In genomic region chr4:118015636-118016035, GRCm38 (mm10) we compare ENCODE assay signal across 9 mouse cellular contexts.
DNase-seq lines count a peak whose midpoint lies in the region; ATAC-seq lines count a peak whose summit lies in the region.
"Had no signal": no experiment of that assay in that cellular context is flagged by ENCODE, and none has a peak within 500 bp of the region (broad histone marks: within the 10 kb centered on the region; RNA-seq: fewer than 3 reads in every experiment).

No protein-coding gene starts in this region.

- DNase-seq in forebrain, embryonic 11.5 days (ENCODE audit: low spot score): no peak
- peak; percentile 24 for DNase-seq in neural tube, embryonic 11.5 days (ENCODE audit: low spot score)
- DNase-seq in gastrocnemius, postnatal 14 days: peak; percentile 39
- no peak for DNase-seq in frontal cortex, postnatal 36 days (ENCODE audit: low spot score in 2 of 2)
- no peak for DNase-seq in left cerebral cortex, adult 18-20 months (ENCODE audit: low spot score in 2 of 2)

- 76% methylated on average over 6 of the region's 6 CpGs for WGBS in forebrain, embryonic 12.5 days
- WGBS in forebrain, embryonic 11.5 days: 57% methylated on average over 6 of the region's 6 CpGs
- WGBS in neural tube, embryonic 11.5 days: 40% methylated on average over 6 of the region's 6 CpGs
- 41% methylated on average over 6 of the region's 6 CpGs for WGBS in neural tube, embryonic 15.5 days
- 58% methylated on average over 6 of the region's 6 CpGs for WGBS in forebrain, embryonic 13.5 days

- 0 out of 2 replicates have a peak, but pooled peaks cover 6% of the 10 kb centered on the region for H3K36me3 ChIP-seq in forebrain, embryonic 12.5 days (replicated peaks)
- no peaks in the 10 kb centered on the region; the same call in 1 of the 2 replicates for H3K36me3 ChIP-seq in forebrain, embryonic 11.5 days (ENCODE audit: control insufficient read depth, insufficient read depth, low read length)
- no peaks in the 10 kb centered on the region; the same call in 1 of the 2 replicates for H3K36me3 ChIP-seq in neural tube, embryonic 11.5 days (ENCODE audit: control insufficient read depth, insufficient read depth, low read length)
- H3K36me3 ChIP-seq in neural tube, embryonic 15.5 days: 0 out of 2 replicates have a peak, but pooled peaks cover 5% of the 10 kb centered on the region
- no peaks in the 10 kb centered on the region for H3K36me3 ChIP-seq in forebrain, embryonic 13.5 days (ENCODE audit: poor library complexity, severe bottlenecking)

- H3K27me3 ChIP-seq in forebrain, embryonic 12.5 days: no peaks in the 10 kb centered on the region
- H3K27me3 ChIP-seq in forebrain, embryonic 11.5 days (ENCODE audit: control insufficient read depth, insufficient read depth, low read length): no peaks in the 10 kb centered on the region
- no peaks in the 10 kb centered on the region for H3K27me3 ChIP-seq in neural tube, embryonic 11.5 days (ENCODE audit: control insufficient read depth, insufficient read depth, low read length)
- no peaks in the 10 kb centered on the region for H3K27me3 ChIP-seq in neural tube, embryonic 15.5 days (replicated peaks)
- no peaks in the 10 kb centered on the region for H3K27me3 ChIP-seq in forebrain, embryonic 13.5 days
- H3K27me3 ChIP-seq: limb, embryonic 12.5 days had no signal

- intact Hi-C loops in gastrocnemius, postnatal 14 days (cut with DNase I; ENCODE audit: low total_unique reads): no loop called here

- peaks cover 37% of the 10 kb centered on the region for H3K4me1 ChIP-seq in forebrain, embryonic 12.5 days
- H3K4me1 ChIP-seq in forebrain, embryonic 11.5 days (replicated peaks; ENCODE audit: control insufficient read depth, insufficient read depth, low read length): peaks cover 5% of the 10 kb centered on the region; the same call in 1 of the 2 replicates
- peaks cover 29% of the 10 kb centered on the region for H3K4me1 ChIP-seq in neural tube, embryonic 11.5 days (ENCODE audit: control insufficient read depth, insufficient read depth, low read length)
- H3K4me1 ChIP-seq in neural tube, embryonic 15.5 days: peaks cover 22% of the 10 kb centered on the region
- peaks cover 33% of the 10 kb centered on the region for H3K4me1 ChIP-seq in forebrain, embryonic 13.5 days

- no peak overlapping the region for H3K4me2 ChIP-seq in forebrain, embryonic 12.5 days
- H3K4me2 ChIP-seq in forebrain, embryonic 11.5 days (ENCODE audit: low read depth, low read length, severe bottlenecking): no peak overlapping the region
- no peak overlapping the region for H3K4me2 ChIP-seq in neural tube, embryonic 11.5 days (ENCODE audit: low read depth)
- H3K4me2 ChIP-seq in neural tube, embryonic 15.5 days: no peak overlapping the region
- H3K4me2 ChIP-seq in forebrain, embryonic 13.5 days: no peak overlapping the region
- H3K4me2 ChIP-seq: limb, embryonic 12.5 days had no signal

- H3K9ac ChIP-seq in forebrain, embryonic 12.5 days: no peak overlapping the region
- H3K9ac ChIP-seq in forebrain, embryonic 11.5 days (ENCODE audit: low read length): no peak overlapping the region
- H3K9ac ChIP-seq in neural tube, embryonic 11.5 days (ENCODE audit: low read length): no peak overlapping the region
- no peak overlapping the region for H3K9ac ChIP-seq in neural tube, embryonic 15.5 days (replicated peaks)
- no peak overlapping the region for H3K9ac ChIP-seq in forebrain, embryonic 13.5 days
- H3K9ac ChIP-seq: limb, embryonic 12.5 days had no signal

- H3K4me3 ChIP-seq in forebrain, embryonic 12.5 days (replicated peaks): no peak overlapping the region
- no peak overlapping the region for H3K4me3 ChIP-seq in forebrain, embryonic 11.5 days (ENCODE audit: low read depth, low read length)
- H3K4me3 ChIP-seq in neural tube, embryonic 11.5 days (ENCODE audit: low read depth, low read length): no peak overlapping the region
- H3K4me3 ChIP-seq in neural tube, embryonic 15.5 days (replicated peaks): no peak overlapping the region
- H3K4me3 ChIP-seq in forebrain, embryonic 13.5 days: no peak overlapping the region
- H3K4me3 ChIP-seq: limb, embryonic 12.5 days had no signal

- H3K27ac ChIP-seq in forebrain, embryonic 12.5 days: 0 out of 2 replicates have a peak overlapping the region, but pooled peaks have one; percentile 21
- no peak overlapping the region for H3K27ac ChIP-seq in forebrain, embryonic 11.5 days (ENCODE audit: low read depth, low read length)
- H3K27ac ChIP-seq in neural tube, embryonic 11.5 days (ENCODE audit: low read depth, low read length): no peak overlapping the region
- H3K27ac ChIP-seq in neural tube, embryonic 15.5 days (replicated peaks): no peak overlapping the region
- no peak overlapping the region for H3K27ac ChIP-seq in forebrain, embryonic 13.5 days
- H3K27ac ChIP-seq: limb, embryonic 12.5 days had no signal

- ATAC-seq in forebrain, embryonic 12.5 days (ENCODE audit: low FRiP score): no peak
- no peak for ATAC-seq in forebrain, embryonic 11.5 days (replicated peaks; ENCODE audit: low FRiP score)
- ATAC-seq in neural tube, embryonic 11.5 days (ENCODE audit: insufficient read depth, low FRiP score, low TSS enrichment): no peak
- ATAC-seq in neural tube, embryonic 15.5 days (ENCODE audit: low FRiP score): no peak
- no peak for ATAC-seq in forebrain, embryonic 13.5 days

- H3K9me3 ChIP-seq in forebrain, embryonic 12.5 days: no peaks in the 10 kb centered on the region
- no peaks in the 10 kb centered on the region for H3K9me3 ChIP-seq in forebrain, embryonic 11.5 days (ENCODE audit: control insufficient read depth, low read length)
- no peaks in the 10 kb centered on the region for H3K9me3 ChIP-seq in neural tube, embryonic 11.5 days (ENCODE audit: control insufficient read depth, low read length)
- H3K9me3 ChIP-seq in neural tube, embryonic 15.5 days (replicated peaks): no peaks in the 10 kb centered on the region
- no peaks in the 10 kb centered on the region for H3K9me3 ChIP-seq in forebrain, embryonic 13.5 days (replicated peaks)
- H3K9me3 ChIP-seq: limb, embryonic 12.5 days had no signal

Comparison
In these comparisons a context has a peak if more than half of its experiments do, and no peak if none do; other contexts are left out.
1. DNase-seq: peak in neural tube, embryonic 11.5 days (single experiment) and gastrocnemius, postnatal 14 days (single experiment); none in forebrain, embryonic 11.5 days (single experiment), frontal cortex, postnatal 36 days (0 of 2) and left cerebral cortex, adult 18-20 months (0 of 2).